Mouse (Mus musculus) induced T-regulatory cell, adult 2 months (primary cell): ENCODE measurements around the gene Suox.
"Not testable (repeated sequence)": the region's sequence is repeated elsewhere in the genome, so short reads cannot be mapped to it uniquely, and the experiment has no call there.

Source experiments
- DNase-seq: peaks from one replicate; pipeline ENCODE4 v3.0.0-alpha.2; 2012; ENCODE audit warnings: low read depth

Gene Suox

GRCm38 (mm10) chr10:128626311-128627310, 47.3 kb downstream of the Suox start, which contains the start of gene Rps26:
Rps26 (minus strand) TSS chr10:128626747.
- DNase-seq = peak; percentile 99

GRCm38 (mm10) chr10:128625287-128625894, 48.5 kb downstream of the Suox start:
- no peak for DNase-seq

DNA sequence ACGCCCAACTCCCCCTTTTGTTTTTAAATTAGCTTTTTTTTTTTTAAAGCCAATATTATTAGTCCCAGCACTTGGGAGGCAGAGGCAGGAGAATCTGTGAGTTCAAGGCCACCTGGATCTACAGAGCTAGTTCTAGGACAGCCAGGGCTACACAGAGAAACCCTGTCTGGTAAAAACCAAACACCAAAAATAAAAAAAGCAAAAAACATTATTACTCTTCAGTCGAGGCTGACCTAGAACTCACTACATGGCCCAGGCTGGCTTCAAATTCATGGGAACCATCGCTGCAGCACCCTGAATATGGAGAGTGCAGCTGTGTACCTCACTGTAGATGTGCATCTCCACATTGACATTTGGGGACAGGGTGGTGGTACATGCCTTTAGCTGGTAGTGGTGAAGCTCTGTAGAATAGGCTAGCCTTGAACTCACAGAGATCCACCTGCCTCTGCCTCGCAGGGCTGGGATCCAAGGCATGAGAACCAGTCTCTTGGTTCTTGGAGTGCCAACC, 50.7 kb downstream of the Suox start:
- not testable (repeated sequence) for DNase-seq

DNA sequence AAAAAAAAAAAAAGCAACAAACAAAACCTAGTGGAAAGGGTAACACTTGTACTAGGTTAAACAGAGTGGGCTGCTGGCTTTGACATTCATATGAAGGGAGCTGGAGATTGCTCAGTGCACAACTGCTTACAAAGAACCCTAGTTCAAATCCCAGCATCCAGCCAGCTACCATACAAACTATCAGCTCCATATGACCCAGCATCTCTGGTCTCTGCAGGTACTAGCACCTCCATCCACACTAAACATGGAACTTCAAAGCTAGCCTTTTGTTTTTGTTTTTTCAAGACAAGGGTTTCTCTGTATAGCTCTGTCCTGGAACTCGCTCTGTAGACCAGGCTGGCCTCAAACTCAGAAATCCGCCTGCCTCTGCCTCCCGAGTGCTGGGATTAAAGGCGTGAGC, 51.2 kb downstream of the Suox start:
- no peak for DNase-seq

DNA sequence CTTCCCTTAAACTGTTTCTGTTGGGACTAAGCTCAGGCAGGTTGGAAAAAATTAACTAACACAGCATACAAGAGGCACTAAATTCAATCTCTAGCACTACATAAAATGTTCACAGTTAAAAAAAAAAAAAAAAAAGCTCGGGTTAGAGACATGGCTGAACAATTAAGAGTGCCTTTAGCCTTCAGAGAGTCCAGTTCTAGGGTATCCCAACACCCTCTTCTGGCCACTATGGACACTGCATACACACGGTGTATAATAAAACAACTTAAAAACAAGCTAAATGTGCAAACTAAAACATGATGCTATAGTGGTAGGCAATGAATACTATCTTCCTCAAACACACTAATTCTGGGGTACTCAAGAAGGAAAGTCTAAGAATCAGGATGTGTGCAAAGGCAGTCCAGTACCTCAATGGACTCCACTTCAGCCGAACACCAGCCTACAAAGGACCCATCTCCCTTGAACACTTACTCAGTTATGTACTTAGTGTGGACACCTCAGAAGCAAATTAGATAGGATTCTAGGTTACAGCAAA, 51.8 kb downstream of the Suox start:
- DNase-seq = no peak

DNA sequence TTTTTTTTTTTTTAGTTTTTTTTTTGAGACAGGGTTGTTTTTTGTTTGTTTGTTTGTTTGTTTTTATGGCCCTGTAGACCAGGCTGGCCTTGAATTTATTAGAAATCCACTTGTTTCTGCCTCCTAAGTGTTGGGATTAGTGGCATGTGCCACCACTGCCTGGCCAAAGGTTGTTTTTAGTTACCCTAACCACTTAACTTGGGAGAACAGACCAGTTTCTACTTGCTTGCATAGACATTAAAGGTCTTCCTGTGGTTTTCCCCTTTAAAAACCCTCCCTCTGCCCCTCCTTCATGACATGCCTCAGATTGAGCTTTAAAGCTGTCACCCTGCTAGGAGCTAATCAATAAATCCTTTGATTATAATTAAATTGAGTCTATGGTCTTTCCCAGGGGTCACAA, 53.6 kb downstream of the Suox start:
- DNase-seq = no peak
